Mouse (Mus musculus) kidney, embryonic 16.5 days (tissue): Measurements from ENCODE around the gene Hectd1. TPM values are rescaled to one million over a fixed set of nuclear protein-coding genes. Genes with fewer than 3 reads are reported as not detected.

ENCODE experiments used
- ATAC-seq: fragments of 200-750 bp; cut with Nextera tagmentation; 2 replicates; pipeline ENCODE4 v1.8.0; 2017; ENCODE audit warnings: moderate TSS enrichment; ENCODE audit not compliant: low FRiP score, low TSS enrichment
- H3K27ac ChIP-seq: fragments of 300-500 bp; sonication (generic); 2 replicates; pipeline ENCODE4 v1.5.1; 2014; ENCODE audit warnings: low read length
- H3K27me3 ChIP-seq: fragments of 300-500 bp; sonication (generic); 2 replicates; pipeline ENCODE4 v1.6.1; 2014; ENCODE audit warnings: low read length, control low read depth, mixed read lengths; ENCODE audit not compliant: insufficient read depth
- H3K36me3 ChIP-seq: fragments of 300-500 bp; sonication (generic); 2 replicates; pipeline ENCODE4 v1.6.1; 2014; ENCODE audit warnings: low read length, control low read depth, mixed read lengths; ENCODE audit not compliant: insufficient read depth
- H3K4me1 ChIP-seq: fragments of 300-500 bp; sonication (generic); 2 replicates; pipeline ENCODE4 v1.6.1; 2014; ENCODE audit warnings: low read length, control low read depth, mixed read lengths; ENCODE audit not compliant: insufficient read depth
- H3K4me2 ChIP-seq: fragments of 300-500 bp; sonication (generic); replicated peaks from 2 replicates; pipeline ENCODE4 v1.6.1; 2014; ENCODE audit warnings: low read depth, low read length
- H3K4me3 ChIP-seq: fragments of 300-500 bp; sonication (generic); 2 replicates; pipeline ENCODE4 v1.5.1; 2014; ENCODE audit warnings: mild to moderate bottlenecking, low read length
- H3K9ac ChIP-seq: fragments of 300-500 bp; sonication (generic); replicated peaks from 2 replicates; pipeline ENCODE4 v1.6.1; 2014; ENCODE audit warnings: low read length
- H3K9me3 ChIP-seq: fragments of 300-500 bp; sonication (generic); 2 replicates; pipeline ENCODE4 v1.6.1; 2016; ENCODE audit warnings: low read length, control low read depth
- WGBS: fragments of 180-500 bp; shearing (Covaris S2); extraction: QIAGEN DNeasy Blood & Tissue Kit; methylation state at CpG from one replicate; pipeline ENCODE4 v1.1.7; 2014; 5-methylcytosine and 5-hydroxymethylcytosine counted together
- polyA plus RNA-seq: library from polyadenylated mRNA; unstranded; fragments of >200 nt; fragmentation: Nextera tagmentation; extraction: Ambion mirVana; gene quantifications from 2 replicates; pipeline ENCODE4 v1.2.1, GENCODE M21; 2015

The Hectd1 gene
- polyA plus RNA-seq, 1 experiment from 2014 or later, result 37.3 TPM

GRCm38 (mm10) chr12:51828716-51829289 lies 533 bp downstream of the Hectd1 start:
- ATAC-seq, result peak; percentile 5
- no peaks in the 10 kb centered on the region for H3K9me3 ChIP-seq
- under 1% methylated on average over 66 of the region's 66 CpGs for WGBS
- peak overlapping the region; percentile 77 for H3K4me2 ChIP-seq
- H3K4me3 ChIP-seq, result peak overlapping the region; percentile 98
- peak overlapping the region; percentile 99 for H3K27ac ChIP-seq
- H3K27me3 ChIP-seq, result no peaks in the 10 kb centered on the region
- H3K9ac ChIP-seq, result peak overlapping the region; percentile 100
- peaks cover 17% of the 10 kb centered on the region for H3K36me3 ChIP-seq
- H3K4me1 ChIP-seq, result peaks cover 16% of the 10 kb centered on the region

GRCm38 (mm10) chr12:51827958-51828650 lies 1.2 kb downstream of the Hectd1 start:
- Histone ChIP-seq H3K9me3 (no peaks in the 10 kb centered on the region), H3K27me3 (no peaks in the 10 kb centered on the region), H3K4me1 (peaks cover 18% of the 10 kb centered on the region), H3K4me2 (peak overlapping the region; percentile 77), H3K27ac (peak overlapping the region; percentile 99), H3K36me3 (peaks cover 17% of the 10 kb centered on the region), H3K4me3 (peak overlapping the region; percentile 98), H3K9ac (peak overlapping the region; percentile 100)
- ATAC-seq, result no peak
- 10% methylated on average over 6 of the region's 6 CpGs for WGBS

GRCm38 (mm10) chr12:51825338-51825737 lies 4.0 kb downstream of the Hectd1 start:
- H3K36me3 ChIP-seq, result peaks cover 17% of the 10 kb centered on the region
- no peak for ATAC-seq
- H3K4me1 ChIP-seq, result peaks cover 22% of the 10 kb centered on the region
- no peak overlapping the region for H3K4me2 ChIP-seq
- 90% methylated on average over 2 of the region's 2 CpGs for WGBS
- no peaks in the 10 kb centered on the region for H3K27me3 ChIP-seq
- no peak overlapping the region for H3K9ac ChIP-seq
- H3K4me3 ChIP-seq, result no peak overlapping the region
- H3K9me3 ChIP-seq, result no peaks in the 10 kb centered on the region
- no peak overlapping the region for H3K27ac ChIP-seq

GRCm38 (mm10) chr12:51823311-51823710 lies 6.0 kb downstream of the Hectd1 start:
- no peak overlapping the region for H3K4me3 ChIP-seq
- peaks cover 17% of the 10 kb centered on the region for H3K36me3 ChIP-seq
- H3K4me2 ChIP-seq, result no peak overlapping the region
- 91% methylated on average over 5 of the region's 5 CpGs for WGBS
- H3K27ac ChIP-seq, result no peak overlapping the region
- H3K9ac ChIP-seq, result no peak overlapping the region
- no peak for ATAC-seq
- no peaks in the 10 kb centered on the region for H3K9me3 ChIP-seq
- peaks cover 28% of the 10 kb centered on the region for H3K4me1 ChIP-seq
- no peaks in the 10 kb centered on the region for H3K27me3 ChIP-seq

- Histone ChIP-seq H3K4me1 (peaks cover 28% of the 10 kb centered on the region), H3K9ac (no peak overlapping the region), H3K4me2 (no peak overlapping the region), H3K36me3 (peaks cover 17% of the 10 kb centered on the region), H3K9me3 (no peaks in the 10 kb centered on the region), H3K4me3 (no peak overlapping the region), H3K27me3 (no peaks in the 10 kb centered on the region), H3K27ac (no peak overlapping the region)
- ATAC-seq, result no peak
- 79% methylated on average over 2 of the region's 2 CpGs for WGBS
Measured at GRCm38 (mm10) chr12:51822861-51823260, 6.5 kb downstream of the Hectd1 start.

GRCm38 (mm10) chr12:51822236-51822635 lies 7.1 kb downstream of the Hectd1 start:
- WGBS, result no CpG with 5 or more reads among the region's 3 CpGs
- Histone ChIP-seq H3K36me3 (peaks cover 17% of the 10 kb centered on the region), H3K4me1 (peaks cover 22% of the 10 kb centered on the region), H3K9me3 (no peaks in the 10 kb centered on the region), H3K9ac (no peak overlapping the region), H3K27me3 (no peaks in the 10 kb centered on the region), H3K4me2 (no peak overlapping the region), H3K4me3 (no peak overlapping the region), H3K27ac (no peak overlapping the region)
- no peak for ATAC-seq

GRCm38 (mm10) chr12:51821256-51821655 lies 8.1 kb downstream of the Hectd1 start:
- H3K9me3 ChIP-seq, result no peaks in the 10 kb centered on the region
- H3K4me1 ChIP-seq, result peaks cover 20% of the 10 kb centered on the region; the same call in 1 of the 2 replicates
- 31% methylated on average over 2 of the region's 2 CpGs for WGBS
- H3K27me3 ChIP-seq, result no peaks in the 10 kb centered on the region
- H3K27ac ChIP-seq, result no peak overlapping the region
- H3K4me3 ChIP-seq, result no peak overlapping the region
- no peak overlapping the region for H3K4me2 ChIP-seq
- peaks cover 15% of the 10 kb centered on the region for H3K36me3 ChIP-seq
- no peak for ATAC-seq
- H3K9ac ChIP-seq, result no peak overlapping the region

GRCm38 (mm10) chr12:51819951-51820498 lies 9.3 kb downstream of the Hectd1 start:
- Histone ChIP-seq H3K4me3 (no peak overlapping the region), H3K27ac (no peak overlapping the region), H3K4me2 (no peak overlapping the region), H3K9ac (no peak overlapping the region), H3K9me3 (no peaks in the 10 kb centered on the region; the same call in 1 of the 2 replicates), H3K4me1 (peaks cover 18% of the 10 kb centered on the region; the same call in 1 of the 2 replicates), H3K36me3 (peaks cover 17% of the 10 kb centered on the region), H3K27me3 (no peaks in the 10 kb centered on the region)
- 93% methylated on average over 4 of the region's 4 CpGs for WGBS
- ATAC-seq, result no peak

GRCm38 (mm10) chr12:51817815-51818613 lies 11.3 kb downstream of the Hectd1 start:
- H3K4me1 ChIP-seq, result peaks cover 15% of the 10 kb centered on the region; the same call in 1 of the 2 replicates
- no peak overlapping the region for H3K9ac ChIP-seq
- WGBS, result 61% methylated on average over 8 of the region's 8 CpGs
- no peaks in the 10 kb centered on the region for H3K27me3 ChIP-seq
- H3K4me2 ChIP-seq, result no peak overlapping the region
- H3K27ac ChIP-seq, result no peak overlapping the region
- ATAC-seq, result no peak
- H3K36me3 ChIP-seq, result peaks cover 13% of the 10 kb centered on the region; the same call in 1 of the 2 replicates
- no peak overlapping the region for H3K4me3 ChIP-seq
- no peaks in the 10 kb centered on the region; the same call in 1 of the 2 replicates for H3K9me3 ChIP-seq
